Mouse (Mus musculus): ENCODE data around the gene Chrna9.
A peak's percentile ranks its signal among the peaks of the same experiment; 100 is the strongest.

Gene Chrna9

DNA sequence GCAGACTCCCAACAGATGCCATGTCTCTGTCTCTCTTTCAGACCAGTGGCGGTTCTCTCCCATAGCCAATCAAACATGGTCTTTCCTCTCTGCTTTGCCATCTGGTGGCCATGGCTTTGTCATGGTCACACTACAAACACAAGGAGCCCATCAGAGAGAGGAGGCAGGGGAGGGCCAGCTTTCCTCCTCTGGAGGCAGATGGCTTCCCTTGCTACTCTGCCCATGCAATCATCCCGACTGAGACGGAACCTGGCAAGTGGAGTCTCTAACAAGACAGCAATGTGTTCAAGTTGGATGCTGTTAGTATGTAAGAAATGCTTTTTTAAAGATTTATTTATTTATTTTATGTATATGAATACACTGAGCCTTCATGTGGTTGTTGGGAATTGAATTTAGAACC is 14.8 kb upstream of the Chrna9 start:
- no peak for DNase-seq

DNA sequence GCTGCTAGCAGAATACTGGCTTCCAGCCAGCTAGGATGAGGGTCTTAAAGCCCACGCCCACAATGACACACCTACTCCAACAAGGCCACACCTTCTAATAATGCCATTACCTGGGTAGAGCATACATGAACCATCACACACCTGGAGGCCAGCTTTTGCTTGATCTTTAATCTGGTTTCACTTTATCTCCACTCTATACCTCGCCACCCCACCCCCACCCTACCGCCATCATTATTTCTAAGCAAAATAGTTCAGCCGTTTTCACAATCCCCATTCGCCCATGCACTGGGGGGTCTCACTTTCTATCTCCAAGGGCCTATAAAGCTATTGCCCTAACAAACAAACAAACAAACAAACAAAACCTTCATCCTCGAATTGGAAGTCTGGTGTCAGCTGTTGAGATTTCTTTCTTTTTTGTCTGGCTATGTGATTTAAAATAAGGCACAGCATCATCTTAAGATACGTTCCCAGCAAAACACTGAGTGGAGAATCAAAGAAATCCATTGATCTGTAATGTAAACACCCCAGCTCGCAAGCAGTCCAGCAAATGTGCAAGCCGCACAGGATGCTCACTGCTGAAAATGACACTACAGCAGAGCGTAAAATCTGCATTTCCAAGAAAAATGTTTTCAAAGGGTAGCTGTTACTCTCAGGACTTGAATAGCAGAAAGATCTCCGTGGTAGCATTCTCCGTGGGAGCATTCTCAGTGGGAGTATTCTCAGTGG is 13.9 kb upstream of the Chrna9 start:
- no peak for DNase-seq

DNA sequence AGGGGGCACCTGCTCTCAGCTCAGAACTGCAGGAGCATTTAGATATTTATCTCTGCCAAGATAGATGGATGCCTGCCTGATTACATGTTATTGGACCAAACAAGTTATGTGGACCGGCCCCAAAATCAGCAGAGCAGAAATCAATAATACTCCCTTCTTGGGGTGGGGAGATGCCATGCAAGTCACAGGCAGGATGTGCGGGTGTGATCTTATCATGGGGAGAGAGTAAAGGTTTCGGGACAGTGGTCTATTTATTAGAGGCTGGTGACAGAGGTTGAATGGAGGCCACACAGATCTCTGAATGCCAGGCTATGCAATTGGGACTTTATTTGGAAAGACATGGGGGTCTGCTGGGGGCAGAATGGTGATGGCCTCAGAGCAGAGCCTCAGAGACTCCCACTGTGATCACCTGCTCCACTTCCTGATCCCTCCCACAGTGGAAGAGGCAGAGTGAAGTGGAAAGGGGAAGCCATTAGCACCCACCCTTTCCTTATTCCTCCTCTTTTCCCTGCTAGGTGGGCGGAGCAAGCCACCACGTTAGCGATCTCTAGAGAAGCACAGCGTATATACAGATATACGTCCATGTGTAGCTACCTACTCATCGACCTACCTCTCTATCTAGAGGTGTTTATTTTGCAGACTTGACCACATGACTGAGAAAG is 13.1 kb upstream of the Chrna9 start:
- DNase-seq: no peak

DNA sequence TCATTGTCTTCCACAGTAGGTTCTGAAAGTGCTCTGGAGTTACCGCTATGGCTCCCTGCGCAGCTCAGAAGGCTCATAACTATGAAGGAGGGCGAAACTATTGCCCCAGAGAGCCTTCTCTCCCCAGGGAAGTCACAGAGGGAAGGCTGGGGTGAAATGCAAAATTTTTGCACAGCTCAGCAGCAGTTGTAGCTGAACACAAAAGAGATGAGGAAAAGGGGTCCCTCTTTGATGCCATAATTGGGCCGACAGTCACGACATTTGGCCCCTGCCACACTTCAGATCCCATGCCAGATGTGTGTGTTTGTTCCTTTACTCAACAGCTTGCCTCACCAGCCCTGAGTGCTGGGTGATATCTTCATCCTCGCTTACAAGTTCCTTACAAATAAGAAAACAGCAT is 8.1 kb upstream of the Chrna9 start:
- no peak for DNase-seq

DNA sequence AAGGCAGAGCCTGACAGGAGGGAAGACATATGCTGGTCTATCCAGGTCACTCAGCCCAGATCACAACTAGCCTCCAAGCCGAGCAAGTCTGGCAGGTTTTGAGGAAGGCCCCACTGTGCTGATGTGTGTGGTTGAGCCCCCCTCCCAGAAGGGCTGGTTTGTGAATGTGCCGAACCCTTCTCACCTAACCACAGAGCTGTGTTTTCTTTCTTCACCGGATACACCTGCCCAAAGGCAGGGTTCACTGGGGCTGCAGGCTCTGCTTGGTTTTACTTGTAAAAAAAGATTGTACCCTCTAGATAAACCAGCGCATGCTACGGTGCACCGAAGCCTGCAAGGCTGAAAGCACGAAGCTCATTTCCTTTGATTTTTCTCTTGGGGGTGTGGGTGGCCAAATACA is 5.6 kb upstream of the Chrna9 start:
- no peak for DNase-seq

DNA sequence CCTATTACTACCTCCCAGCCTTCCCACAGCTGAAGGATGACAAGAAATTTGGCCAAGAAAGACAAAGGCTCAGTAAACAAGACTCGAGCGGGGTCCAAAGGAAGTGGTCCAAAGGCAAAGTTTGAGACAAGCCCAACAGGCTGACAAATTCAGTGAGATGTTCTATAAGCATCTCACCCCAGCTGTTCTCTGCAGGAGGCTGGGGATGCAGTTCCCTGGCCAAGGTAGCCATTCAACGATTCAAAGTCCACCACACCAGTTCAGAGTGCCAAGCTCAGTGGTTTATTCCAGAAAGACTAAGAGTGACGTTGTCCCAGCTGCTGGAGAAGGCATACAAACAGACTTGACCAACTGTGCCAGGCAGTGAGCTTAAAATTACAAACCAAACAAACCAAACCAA is 4.5 kb upstream of the Chrna9 start:
- peak; percentile 8 for DNase-seq

DNA sequence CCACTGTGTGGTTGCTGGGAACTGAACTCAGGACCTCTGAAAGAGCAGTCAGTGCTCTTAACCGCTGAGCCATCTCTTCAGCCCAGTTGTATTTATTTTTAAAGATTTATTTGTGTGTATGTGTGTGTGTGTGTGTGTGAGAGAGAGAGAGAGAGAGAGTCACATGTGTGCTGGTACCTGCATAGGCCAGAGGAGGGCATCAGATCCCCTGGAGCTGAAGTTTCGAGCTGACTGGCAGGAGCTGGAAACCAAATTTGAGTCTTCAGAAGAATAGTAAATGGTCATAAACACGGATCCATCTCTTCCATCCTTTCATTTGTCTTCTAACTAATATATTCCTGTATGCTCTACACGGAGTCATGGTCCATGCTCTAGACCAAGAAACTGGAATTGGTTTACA is 1.5 kb upstream of the Chrna9 start:
- no peak for DNase-seq

DNA sequence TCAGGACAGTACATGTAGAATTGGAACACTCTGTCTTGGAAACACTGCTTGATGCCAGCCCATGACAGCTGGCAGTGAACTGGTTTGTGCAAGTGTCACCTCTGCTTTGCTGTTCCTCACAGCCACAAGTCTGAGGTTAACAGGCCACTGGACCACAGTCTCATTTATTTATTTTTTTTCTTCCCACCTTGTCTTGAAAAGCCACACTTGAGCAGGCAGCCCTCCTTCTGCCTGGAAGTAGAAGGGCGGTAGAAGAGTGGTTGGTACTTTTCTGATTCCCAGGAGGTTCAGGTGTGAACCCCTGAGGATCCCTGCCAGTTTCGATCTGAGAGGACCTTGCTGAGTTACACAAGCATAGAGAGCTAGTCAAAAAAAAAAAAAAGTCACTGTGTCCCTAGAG is 957 bp upstream of the Chrna9 start:
- DNase-seq: no peak

DNA sequence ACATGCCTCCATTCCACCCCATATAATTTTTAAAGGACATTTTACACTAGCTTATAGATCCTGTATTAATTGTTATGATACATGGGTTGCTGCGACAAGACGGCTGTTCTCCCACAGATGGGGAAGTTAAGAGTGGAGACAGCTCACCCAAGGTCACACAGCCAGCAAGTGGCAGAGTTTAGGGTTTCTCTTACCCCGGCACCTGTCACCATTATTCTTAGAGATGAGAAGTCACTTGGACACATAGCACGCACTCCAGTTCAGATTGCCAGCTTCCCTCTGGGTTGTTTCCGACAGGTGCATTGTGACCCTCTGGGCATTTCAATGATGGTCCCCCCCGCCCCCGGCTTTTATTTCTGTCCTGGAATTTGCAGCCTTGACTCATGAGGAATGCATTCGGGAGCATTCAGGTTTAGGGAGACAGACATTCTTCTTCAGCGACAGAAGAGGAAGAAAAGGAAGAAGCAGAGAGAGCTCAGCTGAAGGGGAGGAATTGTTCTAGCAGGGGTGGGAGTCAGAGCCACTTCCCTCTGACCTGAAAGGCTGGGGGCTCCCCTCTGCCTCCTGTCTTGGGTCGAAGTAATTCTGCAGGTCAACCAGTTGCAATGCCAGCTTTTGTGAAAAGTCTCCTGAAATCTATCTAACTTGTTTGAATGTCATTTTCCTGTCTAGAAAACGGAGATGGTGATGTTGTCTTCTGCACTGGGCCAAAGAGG is 2.4 kb downstream of the Chrna9 start:
- no peak for DNase-seq

DNA sequence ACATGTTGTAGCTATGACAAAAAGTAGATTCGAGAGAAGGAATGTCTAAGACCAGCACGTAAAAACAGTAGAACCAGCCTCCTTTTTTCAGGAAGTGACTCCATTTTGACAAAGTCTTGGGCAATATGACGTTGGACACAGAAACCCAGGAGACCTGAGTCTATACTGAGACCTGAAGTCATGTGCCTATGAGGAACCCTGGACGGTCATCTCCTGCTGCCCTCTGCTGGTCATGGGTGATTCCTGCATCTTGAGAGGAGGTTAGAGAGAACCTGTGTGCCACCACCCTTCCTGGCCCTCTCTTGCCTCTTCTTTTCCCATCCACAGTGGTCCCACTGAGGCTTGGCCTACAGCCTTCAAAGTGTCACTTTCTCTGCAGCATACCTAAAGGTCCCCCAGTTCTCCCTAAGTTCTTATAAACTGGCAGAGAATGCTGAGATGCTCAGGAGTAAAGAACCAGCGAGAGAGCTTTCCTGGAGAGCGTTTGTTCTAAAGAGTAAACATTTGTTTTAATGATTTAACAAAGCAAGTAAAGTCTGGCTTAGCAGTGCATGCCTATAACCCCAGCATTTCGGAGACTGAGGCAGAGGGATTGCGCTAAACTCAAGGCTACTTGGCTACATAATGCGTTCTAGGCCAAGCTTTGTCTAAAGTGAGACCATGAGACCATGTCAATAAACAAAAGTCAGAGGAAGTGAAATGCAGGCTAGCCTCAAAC is 3.4 kb downstream of the Chrna9 start:
- DNase-seq: peak; percentile 64

DNA sequence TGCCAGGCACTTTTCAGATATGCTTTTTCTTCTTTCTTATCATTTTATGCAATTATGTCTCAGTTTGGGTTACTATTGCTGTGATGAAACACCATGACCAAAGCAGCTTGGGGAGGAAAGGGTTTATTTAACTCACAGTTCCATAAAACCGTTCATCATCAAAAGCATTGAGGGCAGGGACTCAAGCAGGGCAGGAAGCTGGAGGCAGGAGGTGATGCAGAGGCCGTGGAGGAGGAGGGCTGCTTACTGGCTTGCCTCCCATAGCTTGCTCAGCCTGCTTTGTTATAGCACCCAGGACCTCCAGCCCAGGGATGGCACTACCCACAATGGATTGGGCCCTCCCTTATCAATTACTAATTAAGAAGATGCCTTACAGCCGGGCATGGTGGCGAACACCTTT is 6.4 kb downstream of the Chrna9 start:
- DNase-seq: no peak

DNA sequence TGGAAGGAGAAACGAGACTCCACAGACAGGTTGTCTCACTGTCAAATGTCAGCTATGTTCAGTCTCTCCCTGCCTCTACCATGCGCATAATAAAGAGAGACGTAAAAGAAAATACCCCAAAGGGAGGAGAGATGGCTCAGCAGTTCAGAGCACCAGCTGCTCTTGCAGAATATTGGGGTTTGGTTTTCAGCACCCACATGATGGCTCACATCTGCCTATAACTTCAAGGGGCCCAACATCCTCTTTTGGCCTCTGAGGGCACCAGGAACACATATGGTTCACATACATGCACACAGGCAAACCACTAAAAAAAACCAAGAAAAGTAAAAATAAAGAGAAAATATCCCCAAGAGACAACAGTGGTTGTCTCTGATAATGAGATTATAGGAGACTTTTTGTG is 15.1 kb downstream of the Chrna9 start:
- DNase-seq: no peak

DNA sequence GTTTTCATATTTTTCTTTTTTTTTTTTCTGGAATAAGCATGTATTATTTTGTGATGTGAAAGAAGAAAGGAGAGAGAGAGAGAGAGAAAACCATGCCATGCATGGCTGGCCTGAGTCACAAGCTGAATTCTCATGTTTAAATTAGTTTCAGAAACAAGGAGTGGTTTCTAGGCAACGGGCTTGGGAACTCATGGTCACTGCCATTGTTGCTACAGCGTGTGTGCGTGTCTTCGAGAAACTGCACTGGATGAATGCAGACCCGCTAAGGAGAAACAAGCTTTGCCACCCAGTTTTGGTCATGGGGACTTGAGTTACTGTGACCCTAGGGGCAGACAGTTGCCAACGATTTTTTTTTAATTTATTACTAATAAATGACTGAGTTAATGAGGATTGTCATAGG is 15.5 kb downstream of the Chrna9 start:
- DNase-seq: peak; percentile 11

DNA sequence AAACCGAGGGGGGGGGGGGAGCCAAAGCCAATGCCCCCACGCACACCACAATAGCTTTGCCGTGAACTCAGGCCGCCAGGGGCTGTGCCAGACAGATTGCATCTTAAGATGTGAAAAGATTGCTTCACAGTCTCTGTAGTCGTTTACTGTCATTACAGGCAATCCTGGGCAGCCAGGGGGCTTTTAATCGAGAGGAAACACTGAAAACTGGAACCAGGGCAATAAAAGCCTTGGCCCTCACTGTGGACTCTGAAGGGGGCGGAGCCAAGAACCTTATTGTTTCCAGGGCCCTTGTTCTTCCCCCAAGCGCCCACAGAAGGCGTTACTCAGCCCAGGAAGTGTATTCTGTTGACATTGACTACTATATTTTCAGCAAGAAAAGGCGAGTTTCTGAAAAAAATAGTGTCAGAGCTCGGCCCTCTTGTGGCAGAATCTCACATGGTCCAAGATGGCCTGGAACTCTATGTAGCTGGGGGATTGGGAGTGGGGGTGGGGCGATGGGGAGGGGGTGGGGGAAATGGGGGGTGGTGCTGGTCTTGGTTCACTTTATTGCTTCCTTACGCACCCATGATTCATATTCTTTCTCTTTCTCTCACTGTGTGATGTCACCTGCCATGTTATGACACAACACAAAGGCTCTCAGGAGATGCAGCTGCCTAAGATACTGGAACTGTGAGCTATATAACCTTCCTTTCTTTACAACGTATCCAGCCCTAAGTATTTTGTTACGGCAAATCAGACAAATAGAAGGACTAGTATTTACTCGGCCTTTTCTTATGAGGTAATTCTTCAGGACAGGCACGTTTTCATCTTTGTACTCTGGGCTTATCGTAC is 16.2 kb downstream of the Chrna9 start:
- no peak for DNase-seq

DNA sequence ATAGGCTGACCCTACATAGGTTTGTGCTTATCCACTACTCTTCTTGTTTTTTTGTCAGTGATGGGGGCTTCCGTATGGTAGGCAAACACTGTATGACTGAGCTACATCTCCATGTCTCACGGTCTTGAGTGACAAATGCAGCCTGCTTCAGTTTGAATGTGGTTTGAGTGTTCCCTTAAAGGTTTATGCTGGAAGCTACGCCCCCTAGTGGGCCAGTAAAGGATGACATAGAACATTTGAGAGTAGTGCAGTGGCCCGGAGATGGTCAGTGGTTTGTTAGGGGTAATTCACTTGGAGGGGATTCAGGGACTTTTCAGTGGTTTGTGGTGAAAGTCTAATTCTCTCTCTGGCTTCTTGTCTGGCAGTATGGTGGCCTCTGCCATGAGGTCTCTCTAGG is 16.8 kb downstream of the Chrna9 start:
- no peak for DNase-seq

DNA sequence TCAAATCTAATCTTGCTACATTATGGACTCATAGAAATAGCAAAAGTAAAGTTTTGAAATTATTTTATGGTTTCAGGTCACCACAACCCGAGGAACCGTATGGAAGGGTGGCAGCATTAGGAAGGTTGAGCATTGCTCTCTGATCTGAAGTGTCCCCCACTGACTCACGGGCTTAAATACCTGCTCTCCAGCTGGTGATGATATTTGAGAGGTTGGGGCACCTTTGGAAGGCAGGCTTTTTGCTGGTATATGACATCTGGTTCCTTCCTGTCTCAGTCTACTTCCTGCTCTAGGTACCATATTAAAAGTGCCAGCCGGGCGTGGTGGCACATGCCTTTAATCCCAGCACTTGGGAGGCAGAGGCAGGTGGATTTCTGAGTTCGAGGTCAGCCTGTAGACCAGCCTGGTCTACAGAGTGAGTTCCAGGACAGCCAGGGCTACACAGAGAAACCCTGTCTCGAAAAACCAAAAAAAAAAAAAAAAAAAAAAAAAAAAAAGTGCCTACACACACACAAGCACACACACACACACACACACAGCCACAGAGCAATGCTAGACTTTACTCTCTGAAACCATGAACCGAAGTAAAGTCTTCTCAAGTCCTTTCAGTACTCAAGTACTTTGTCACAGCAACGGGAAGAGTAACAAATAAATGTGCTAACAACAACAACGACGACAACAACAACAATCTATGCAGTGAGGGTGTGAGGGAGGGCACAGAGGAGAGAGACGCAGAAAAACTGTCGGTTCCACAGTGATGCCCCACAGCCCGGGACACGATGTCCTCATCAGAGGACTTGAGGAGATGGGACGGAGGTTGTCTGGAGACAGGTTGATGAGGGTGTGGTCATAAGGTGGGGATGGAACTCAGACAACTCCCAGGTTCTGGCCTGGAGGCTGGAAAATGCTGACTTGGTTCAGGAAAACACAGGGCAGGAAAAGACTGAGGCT is 19.7 kb downstream of the Chrna9 start:
- no peak for DNase-seq

DNA sequence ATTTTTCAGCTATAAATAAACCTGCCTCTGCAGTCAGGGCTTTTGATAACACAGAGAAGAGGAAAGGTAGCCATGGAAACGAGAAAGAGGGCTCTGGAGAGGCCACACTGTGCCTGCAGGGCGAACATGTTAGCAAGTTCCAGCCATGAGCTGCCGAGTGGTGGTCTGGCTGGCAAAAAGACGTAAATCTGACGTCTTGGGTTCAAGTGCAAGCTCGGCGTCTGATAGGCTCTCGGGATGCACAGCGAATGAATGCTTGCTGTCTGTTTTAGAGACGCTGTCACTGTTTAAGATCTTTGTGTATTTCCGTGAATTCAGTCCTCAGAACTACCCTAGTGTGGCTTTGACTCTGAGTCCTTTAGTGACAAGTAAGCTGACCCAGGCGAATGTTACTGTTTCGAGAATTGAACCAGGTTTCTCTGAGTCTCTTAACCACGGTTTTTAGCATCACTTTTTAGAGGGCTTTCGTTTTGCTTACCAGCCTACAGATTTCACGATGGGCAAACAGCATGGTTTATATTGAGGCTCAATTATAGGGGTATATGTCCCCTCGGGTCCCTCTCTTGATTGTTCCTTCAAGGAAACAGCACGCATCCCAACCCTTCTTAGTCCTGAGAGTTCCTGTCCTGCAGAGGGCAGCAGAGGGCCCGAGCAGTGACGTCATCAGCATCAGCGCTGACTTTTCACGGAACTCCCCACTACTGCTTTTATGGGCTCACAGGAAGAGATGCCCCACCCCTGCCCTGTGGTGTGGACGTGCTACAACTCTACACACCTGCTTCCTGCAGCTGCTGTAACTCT is 20.8 kb downstream of the Chrna9 start:
- DNase-seq: peak; percentile 64

DNA sequence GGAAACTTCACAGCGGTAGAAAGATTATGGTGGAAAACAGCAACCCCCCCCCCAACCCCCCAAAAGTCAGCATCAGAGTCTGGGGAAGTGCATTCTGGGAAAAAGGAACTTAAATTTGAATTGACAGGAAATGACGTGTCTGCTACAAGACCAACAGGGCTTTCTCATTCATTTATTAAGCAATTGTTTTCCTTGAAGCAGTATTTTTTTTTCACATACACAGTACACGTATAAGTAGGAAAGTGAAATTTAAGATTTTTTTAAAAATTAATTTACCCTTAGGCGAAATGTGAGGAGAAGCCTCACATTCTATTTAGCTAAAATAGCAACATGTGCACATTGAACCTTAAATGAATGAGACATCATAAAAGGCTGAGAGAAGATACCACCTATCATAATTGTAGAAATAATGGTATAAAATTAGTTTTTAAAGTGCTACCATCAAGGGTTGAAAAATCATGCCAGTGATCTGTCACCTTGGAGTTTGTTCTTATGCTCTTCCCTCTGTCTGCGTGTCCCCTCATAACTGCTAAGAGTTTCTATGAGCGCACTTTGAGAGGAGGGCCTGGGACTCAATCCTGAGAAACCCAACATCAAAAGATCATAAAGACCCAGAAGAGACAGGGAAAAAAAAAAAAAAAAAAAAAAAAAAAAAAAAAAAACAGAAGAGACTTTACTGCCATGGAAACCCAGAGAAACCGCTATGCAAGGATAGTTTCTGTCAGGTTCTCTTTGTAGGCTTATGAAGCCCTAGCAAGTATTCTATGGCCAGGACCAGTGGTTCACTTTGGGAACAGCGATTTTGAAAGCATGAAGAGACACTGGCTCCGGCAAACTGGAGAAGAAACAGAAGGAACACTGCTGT is 21.7 kb downstream of the Chrna9 start:
- DNase-seq: no peak

DNA sequence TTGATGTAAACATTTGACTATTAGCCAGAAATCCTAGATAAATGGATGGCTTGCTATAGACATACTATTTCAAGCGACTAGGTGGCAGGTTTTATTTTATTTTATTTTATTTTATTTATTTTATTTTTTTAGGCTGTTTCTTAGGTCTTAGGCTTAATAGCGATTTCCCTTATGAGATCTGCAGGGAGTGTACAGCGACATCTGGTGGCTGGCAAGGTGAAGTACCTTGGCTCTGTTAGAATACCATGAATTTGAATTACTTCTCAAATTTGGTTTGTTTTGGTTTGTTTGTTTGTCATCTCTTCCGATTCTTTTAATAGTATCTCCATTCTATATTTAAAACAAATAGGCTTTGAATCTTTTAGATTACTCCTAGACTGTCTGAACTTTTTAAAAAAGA is 23.9 kb downstream of the Chrna9 start:
- DNase-seq: no peak

Data from kidney, adult 11 months (tissue).